Mouse (Mus musculus) c-Kit-positive CD71-positive TER-119-positive erythroid progenitor cells, embryonic 14.5 days (primary cell): ENCODE data around the gene Epha2.

ENCODE experiments used
- DNase-seq: peaks from one replicate; pipeline ENCODE4 v3.0.0-alpha.2; 2013; ENCODE audit warnings: low spot score

Epha2 gene

GRCm38 (mm10) chr4:141280471-141280870 lies 20.6 kb upstream of the Epha2 start:
- no peak for DNase-seq

DNA sequence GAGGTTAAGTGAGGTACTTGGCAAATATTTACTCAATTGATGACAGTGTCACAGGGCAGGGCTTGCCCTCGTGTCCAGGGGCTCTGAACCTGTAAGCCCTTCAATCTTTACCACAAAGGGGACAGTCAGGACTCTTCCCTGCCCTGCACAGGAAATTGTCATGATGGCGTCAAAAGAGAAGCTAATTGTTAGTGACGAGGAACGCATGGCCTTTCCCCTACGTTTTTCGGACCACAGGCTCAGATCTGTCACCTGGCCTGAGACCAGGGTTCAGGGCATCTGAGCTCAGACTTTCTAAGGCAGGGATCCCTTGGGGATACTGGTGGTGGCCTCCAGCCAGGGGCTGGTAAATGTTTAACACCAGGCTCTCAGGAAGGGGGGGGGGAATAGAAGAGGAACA lies 19.9 kb upstream of the Epha2 start:
- DNase-seq = no peak

- no peak for DNase-seq
Measured at GRCm38 (mm10) chr4:141281578-141281977, 19.5 kb upstream of the Epha2 start.

DNA sequence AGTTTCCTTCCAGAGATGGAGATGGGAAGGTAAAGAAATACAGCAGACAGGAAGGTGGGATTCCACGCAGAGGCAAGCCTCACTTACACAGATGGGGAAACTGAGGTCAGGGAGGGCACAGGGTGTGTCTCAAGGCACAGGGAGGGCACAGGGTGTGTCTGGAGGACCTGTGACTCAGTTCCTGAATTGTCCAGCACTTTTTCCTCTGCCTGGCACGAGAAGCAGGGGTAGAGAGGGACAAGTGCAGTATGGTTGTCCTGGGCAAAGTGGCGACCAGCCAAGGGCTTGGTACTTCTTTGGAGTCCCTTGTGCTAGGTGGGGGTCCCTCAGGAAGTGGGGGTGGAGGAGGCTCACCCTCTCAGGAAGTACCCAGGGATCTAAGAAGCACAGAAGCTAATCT lies 19.0 kb upstream of the Epha2 start:
- no peak for DNase-seq

DNA sequence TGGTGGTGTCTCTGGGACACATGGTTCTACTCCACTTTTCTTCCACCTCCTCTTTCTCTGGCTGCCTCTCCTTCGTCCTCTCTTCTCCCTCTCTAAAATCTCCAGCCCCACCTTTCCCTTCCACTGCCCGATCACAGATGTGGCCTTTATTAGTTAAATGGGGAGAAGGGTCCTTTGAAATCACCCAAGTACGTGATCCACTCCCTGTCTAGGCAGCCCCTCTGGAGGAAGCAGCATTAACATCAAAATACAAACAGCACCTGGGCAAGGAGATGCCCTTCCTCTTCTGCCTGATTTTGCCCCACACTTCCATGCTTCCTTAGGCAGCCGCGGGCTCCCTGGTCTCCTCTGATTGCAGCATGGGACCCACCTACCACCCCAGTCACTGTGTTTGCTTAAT lies 18.4 kb upstream of the Epha2 start:
- no peak for DNase-seq

DNA sequence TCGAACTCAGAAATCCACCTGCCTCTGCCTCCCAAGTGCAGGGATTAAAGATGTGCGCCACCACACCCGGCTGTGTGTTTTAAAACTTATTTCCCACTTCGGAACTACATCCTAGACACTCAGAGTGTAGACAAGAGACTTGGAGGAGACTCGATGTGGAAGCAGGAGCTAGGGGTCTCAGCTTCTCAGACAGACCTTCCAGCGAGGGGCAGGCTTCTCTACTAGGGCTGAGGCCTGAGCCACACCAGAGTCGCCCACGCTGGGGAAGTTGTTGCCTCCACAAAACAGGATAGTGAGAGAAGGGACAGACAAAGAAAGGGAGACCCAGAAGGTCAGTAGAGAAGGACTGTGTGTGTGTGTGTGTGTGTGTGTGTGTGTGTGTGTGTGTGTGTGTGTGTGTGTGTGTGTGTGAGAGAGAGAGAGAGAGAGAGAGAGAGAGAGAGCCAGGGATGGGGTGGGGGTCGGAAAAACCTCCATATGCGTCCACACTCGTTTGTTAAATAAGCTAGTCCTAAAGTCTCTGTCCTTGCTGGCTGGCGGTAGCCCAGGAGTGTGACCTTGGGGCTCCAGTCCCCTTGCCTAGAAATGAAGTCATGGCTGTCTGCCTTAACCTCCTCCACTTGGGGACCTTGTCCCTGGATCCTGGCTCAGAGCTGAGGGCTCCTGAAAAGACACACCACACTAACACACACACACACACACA lies 17.7 kb upstream of the Epha2 start:
- DNase-seq = no peak

- DNase-seq = no peak
Measured at GRCm38 (mm10) chr4:141283879-141284411, 17.1 kb upstream of the Epha2 start.

- DNase-seq = no peak
Measured at GRCm38 (mm10) chr4:141284486-141284885, 16.6 kb upstream of the Epha2 start.

DNA sequence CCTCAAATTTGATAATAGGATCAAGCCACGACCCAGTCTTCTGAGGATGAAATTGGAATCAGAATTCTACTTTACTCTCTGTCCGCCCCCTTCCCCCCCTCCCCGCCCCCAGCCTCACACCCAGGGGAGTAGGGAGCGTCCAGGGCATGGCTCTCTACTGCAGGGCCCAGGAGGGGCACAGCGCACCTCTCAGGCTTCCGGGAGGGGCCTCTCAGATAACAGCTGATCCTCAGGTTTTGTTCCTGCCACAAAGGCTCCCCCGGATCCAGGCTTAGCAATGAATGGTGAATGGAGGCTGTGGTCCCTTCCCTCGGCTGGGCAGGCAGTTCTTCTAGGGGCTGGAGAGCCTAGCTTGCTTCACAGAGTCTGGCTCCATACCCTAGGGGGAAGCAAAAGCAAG lies 15.9 kb upstream of the Epha2 start:
- no peak for DNase-seq

- no peak for DNase-seq
Measured at GRCm38 (mm10) chr4:141286860-141287517, 14.1 kb upstream of the Epha2 start.

- no peak for DNase-seq
Measured at GRCm38 (mm10) chr4:141287518-141288004, 13.5 kb upstream of the Epha2 start.

- DNase-seq = no peak
Measured at GRCm38 (mm10) chr4:141288152-141288551, 12.9 kb upstream of the Epha2 start.

DNA sequence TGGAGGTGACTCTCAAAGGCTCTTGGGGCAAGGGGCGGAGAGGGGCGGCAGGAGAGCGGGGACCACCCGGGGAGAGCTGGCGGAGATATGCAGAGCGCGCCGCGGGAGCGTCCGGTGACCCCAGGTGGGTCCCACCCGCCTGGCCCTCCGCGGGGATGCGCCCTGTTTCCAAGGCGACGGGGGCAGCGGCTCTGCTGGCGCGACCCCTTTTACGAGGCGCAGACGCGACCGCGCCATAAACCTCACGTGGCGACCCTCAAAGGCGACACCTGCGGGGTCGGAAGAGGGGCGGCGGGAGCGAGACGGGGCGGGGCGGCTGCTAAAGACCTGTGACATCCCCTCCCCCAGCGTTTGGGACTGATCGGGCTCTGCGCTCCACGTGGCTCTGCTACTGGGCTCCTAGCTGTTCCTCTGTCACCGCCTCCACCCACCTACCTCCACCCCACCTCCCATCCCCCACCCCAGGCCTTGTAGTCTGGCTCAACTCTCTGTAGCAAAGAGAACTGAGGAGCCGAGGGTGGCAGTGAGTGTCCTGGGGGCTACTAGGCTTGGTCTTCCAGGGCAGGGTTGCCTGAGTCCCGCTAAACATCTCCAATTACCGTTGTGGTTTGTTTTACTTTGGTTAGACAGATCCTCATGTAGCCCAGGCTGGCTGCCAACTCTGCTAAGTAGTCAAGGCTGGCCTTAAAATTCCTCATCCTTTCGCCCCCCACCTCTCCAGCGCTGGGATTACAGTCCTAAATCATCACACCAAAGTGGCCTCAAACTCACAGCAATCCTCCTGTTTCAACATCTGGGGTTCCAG lies 9.3 kb upstream of the Epha2 start:
- no peak for DNase-seq

GRCm38 (mm10) chr4:141295774-141296186 lies 5.3 kb upstream of the Epha2 start:
- no peak for DNase-seq

GRCm38 (mm10) chr4:141297934-141298333 lies 3.1 kb upstream of the Epha2 start:
- no peak for DNase-seq

DNA sequence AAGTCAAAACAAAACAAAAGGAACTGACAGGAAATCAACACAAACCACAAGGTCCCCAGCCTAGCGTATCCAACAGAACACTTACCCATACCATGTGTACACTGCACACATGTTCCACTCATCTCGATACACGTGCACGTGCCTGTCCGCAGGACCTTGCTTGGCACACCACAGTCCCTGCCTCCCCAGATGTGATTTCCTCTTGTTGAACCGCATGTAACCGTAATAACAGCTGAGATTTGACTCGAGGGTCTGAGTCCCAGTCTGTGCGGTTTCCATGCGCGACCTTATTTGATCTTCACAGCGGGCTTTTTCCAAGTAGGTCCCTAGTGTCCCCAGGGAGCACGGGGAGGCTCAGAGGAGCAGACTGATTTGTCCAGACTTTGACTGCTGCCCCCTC lies 1.7 kb upstream of the Epha2 start:
- no peak for DNase-seq

DNA sequence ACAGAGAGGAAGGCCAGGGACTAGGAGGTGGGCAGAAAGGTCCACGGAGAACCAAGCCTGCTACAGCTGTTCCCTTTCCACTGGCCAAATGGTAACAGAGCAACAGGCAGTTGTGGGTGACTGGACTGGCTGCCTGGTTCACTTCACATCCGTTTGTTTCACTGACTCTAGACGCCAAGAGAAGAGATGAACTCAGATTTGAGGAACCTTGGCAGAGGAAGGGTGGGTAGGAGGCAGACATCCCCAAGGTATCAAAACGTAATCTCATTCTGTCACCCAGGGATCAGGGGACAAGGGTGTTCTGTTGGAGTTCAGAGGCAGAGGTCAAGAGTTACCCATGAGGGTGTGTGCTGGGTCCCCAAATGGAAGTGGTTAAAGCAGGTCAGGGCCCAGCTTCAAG lies 844 bp upstream of the Epha2 start:
- DNase-seq = no peak

DNA sequence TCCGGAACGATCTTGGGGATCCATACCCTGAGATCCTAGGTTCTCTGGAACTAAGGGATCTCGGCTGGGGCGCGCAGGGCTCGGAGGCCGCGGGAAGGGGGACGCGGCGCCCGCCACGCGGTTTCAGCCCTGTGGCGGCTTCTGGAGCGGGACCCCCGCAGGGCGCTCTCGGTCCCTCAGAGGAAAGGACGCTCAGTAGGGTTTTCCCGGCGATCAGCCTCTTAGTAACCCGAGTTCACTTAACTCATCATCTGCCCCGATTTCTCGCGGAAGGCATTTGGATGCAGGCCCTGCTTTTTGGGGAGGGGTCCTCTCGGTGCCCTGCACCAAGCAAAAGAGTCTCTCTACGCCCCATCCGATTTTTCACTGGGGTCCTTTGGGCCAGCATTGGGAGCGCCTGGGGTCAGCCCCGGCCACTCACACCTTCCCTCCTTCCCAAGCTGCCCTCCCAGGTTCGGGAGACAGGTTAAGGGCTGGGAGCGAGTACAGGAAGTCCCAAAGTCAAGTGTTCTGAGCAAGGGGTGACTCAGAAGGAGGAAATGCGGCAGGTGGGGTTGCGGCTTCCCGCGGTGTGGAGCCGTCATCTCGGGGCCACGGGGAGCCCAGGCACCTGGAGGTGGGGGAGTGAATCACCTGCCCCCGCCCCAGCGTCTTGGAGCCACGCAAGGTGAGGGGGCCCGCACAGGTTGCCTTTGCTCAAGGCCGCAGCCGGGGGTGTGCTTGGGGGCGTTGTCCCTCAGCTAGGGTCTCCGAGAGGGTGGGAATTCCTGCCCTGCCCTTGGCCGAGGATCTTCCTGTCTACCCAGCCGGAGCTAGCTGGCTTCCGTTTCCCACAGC lies 769 bp downstream of the Epha2 start:
- no peak for DNase-seq

DNA sequence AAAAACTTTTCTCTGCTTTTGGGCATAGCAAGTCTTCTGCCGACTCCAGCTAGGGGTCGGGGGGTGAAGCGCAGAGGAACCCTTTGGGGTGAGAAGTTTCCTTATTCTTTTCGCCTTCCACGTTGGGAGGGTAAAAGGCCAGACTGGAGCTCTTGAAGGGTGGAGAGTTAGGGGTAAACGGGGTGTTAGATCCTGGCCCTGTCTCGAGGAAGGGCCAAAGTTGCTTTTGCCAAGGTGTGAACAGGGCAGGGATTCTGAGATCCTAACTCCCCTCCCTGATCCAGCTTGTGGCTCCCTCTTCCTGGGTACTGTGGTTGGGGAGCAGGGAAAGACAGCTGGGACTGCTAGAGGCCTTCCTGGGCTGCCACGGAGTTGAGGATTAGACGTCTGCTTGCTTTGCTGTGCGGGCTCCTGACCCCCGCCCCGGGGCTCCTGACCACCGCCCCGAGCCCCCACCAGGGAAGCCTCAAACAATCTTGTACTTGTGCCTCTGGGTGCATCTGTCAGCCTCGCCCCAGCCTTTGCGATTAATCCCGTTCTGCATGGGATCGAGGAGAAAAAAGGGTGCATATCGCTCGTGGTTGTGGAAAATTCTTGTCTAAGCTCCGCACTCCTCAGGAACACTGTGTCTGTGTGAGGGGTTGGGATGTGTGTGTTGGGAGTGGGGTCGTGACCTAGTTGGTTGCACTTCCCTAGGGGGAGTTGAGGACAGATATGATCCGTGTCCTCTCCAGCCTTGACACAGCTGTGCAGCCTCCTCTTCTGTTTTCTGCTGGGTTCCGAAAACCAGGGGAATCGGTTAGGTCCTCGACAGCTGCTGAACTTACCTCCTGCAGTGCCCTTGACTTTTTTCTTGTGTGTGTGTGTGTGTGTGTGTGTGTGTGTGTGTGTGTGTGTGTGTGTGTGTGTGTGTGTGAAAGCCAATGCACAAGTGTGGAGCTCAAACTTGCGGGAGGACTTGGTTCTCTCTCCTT lies 1.7 kb downstream of the Epha2 start:
- no peak for DNase-seq

DNA sequence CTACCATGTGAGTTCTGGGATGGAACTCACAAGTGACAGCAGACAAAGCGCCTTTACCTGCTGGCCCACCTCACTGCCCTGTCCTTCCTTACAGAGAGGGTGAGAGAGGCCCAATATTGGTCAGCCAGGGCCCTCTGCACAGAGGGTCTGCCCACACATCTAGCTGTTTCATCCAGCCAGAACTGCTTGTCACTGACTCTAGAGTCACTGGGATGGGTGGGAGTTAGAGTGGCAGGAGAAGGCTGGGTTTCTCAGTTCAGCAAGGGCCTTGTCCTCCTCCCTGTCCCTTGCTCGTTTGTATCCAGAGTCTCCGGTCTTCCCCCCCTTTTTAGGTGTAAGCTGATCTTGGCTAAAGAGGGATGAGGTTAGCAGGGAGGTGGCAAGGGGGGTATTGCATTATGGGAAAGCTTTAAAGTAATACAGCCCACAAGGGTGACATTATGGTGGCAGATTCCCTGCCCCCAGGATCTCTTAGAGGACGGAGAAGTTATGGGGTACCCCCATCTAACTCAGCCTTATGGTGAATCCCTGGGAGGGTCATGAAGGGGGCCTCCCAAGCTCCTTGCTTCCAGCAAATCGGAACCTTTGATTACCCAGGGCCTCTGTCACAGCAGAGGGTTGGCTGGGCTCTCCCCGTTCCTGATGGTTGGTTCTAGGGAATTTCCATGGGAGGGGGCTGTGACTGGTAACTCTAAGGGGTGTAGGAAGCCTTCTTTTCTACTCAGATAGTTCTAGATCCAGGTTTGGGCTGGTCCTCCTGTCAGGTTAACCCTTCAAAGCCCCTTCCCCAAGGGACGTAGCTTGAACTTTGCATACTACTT lies 2.6 kb downstream of the Epha2 start:
- no peak for DNase-seq
